Mouse (Mus musculus) intestine, embryonic 15.5 days (tissue): ENCODE measurements around the gene Cryzl2. TPM values are rescaled to one million over a fixed set of nuclear protein-coding genes. Genes with fewer than 3 reads are reported as not detected.

Experiments used
- ATAC-seq: fragments of 200-750 bp; cut with Nextera tagmentation; 2 replicates; pipeline ENCODE4 v1.8.0; 2017; ENCODE audit warnings: moderate TSS enrichment, moderate library complexity
- H3K27ac ChIP-seq: fragments of 300-500 bp; sonication (generic); 2 replicates; pipeline ENCODE4 v1.5.1; 2015; ENCODE audit warnings: mild to moderate bottlenecking, inconsistent platforms
- H3K27me3 ChIP-seq: fragments of 300-500 bp; sonication (generic); replicated peaks from 2 replicates; pipeline ENCODE4 v1.6.1; 2015; ENCODE audit warnings: inconsistent platforms
- H3K36me3 ChIP-seq: fragments of 300-500 bp; sonication (generic); 2 replicates; pipeline ENCODE4 v1.6.1; 2015; ENCODE audit warnings: inconsistent platforms
- H3K4me1 ChIP-seq: fragments of 300-500 bp; sonication (generic); replicated peaks from 2 replicates; pipeline ENCODE4 v1.6.1; 2015; ENCODE audit warnings: inconsistent platforms
- H3K4me2 ChIP-seq: fragments of 300-500 bp; sonication (generic); replicated peaks from 2 replicates; pipeline ENCODE4 v1.6.1; 2015; ENCODE audit warnings: mild to moderate bottlenecking, inconsistent platforms
- H3K4me3 ChIP-seq: fragments of 300-500 bp; sonication (generic); replicated peaks from 2 replicates; pipeline ENCODE4 v1.5.1; 2015; ENCODE audit warnings: inconsistent platforms
- H3K9ac ChIP-seq: fragments of 300-500 bp; sonication (generic); 2 replicates; pipeline ENCODE4 v1.6.1; 2015; ENCODE audit warnings: inconsistent platforms
- H3K9me3 ChIP-seq: fragments of 300-500 bp; sonication (generic); 2 replicates; pipeline ENCODE4 v1.6.1; 2016; ENCODE audit warnings: inconsistent platforms
- WGBS: fragments of 180-500 bp; shearing (Covaris S2); methylation state at CpG from one replicate; pipeline ENCODE4 v1.1.7; 2015; 5-methylcytosine and 5-hydroxymethylcytosine counted together
- polyA plus RNA-seq: library from polyadenylated mRNA; unstranded; fragments of >200 nt; fragmentation: Nextera tagmentation; extraction: Ambion mirVana; gene quantifications from 2 replicates; pipeline ENCODE4 v1.2.1, GENCODE M21; 2015

Gene Cryzl2
- polyA plus RNA-seq, 1 experiment from 2014 or later = 9.3 TPM

- no peak overlapping the region for H3K27ac ChIP-seq
- WGBS = 95% methylated on average over 6 of the region's 6 CpGs
- no peak overlapping the region for H3K9ac ChIP-seq
- no peaks in the 10 kb centered on the region for H3K27me3 ChIP-seq
- H3K4me1 ChIP-seq = no peaks in the 10 kb centered on the region
- ATAC-seq = no peak
- no peaks in the 10 kb centered on the region for H3K9me3 ChIP-seq
- H3K4me2 ChIP-seq = no peak overlapping the region
- H3K36me3 ChIP-seq = no peaks in the 10 kb centered on the region
- H3K4me3 ChIP-seq = no peak overlapping the region
Measured at GRCm38 (mm10) chr1:157501352-157501945, 43.1 kb downstream of the Cryzl2 start.

GRCm38 (mm10) chr1:157503071-157503470, 44.7 kb downstream of the Cryzl2 start:
- Histone ChIP-seq H3K27ac (no peak overlapping the region), H3K27me3 (no peaks in the 10 kb centered on the region), H3K9me3 (no peaks in the 10 kb centered on the region), H3K9ac (no peak overlapping the region), H3K4me2 (no peak overlapping the region), H3K4me1 (0 out of 2 replicates have a peak, but pooled peaks cover 3% of the 10 kb centered on the region), H3K36me3 (no peaks in the 10 kb centered on the region), H3K4me3 (no peak overlapping the region)
- WGBS = 71% methylated on average over 6 of the region's 6 CpGs
- ATAC-seq = no peak

GRCm38 (mm10) chr1:157506522-157506921, 48.1 kb downstream of the Cryzl2 start, which contains the start of gene Sec16b:
TSS of gene Sec16b (plus strand) at chr1:157506728.
- 0 out of 2 replicates have a peak, but pooled peaks cover 3% of the 10 kb centered on the region for H3K4me1 ChIP-seq
- H3K27ac ChIP-seq = no peak within 1 kb of the TSS
- no peaks in the 10 kb centered on the region for H3K27me3 ChIP-seq
- H3K9me3 ChIP-seq = no peaks in the 10 kb centered on the region
- no peak within 1 kb of the TSS for H3K4me2 ChIP-seq
- no peak within 1 kb of the TSS for H3K9ac ChIP-seq
- ATAC-seq = no peak
- H3K4me3 ChIP-seq = no peak within 1 kb of the TSS
- WGBS = 29% methylated on average over 5 of the region's 5 CpGs
- H3K36me3 ChIP-seq = no peaks in the 10 kb centered on the region

- Histone ChIP-seq H3K4me3 (no peak overlapping the region), H3K36me3 (no peaks in the 10 kb centered on the region), H3K4me2 (no peak overlapping the region), H3K27me3 (no peaks in the 10 kb centered on the region), H3K9ac (no peak overlapping the region), H3K27ac (no peak overlapping the region), H3K9me3 (no peaks in the 10 kb centered on the region), H3K4me1 (0 out of 2 replicates have a peak, but pooled peaks cover 3% of the 10 kb centered on the region)
- WGBS = 47% methylated on average over 4 of the region's 4 CpGs
- ATAC-seq = no peak
Measured at GRCm38 (mm10) chr1:157506995-157507595, 48.7 kb downstream of the Cryzl2 start.

GRCm38 (mm10) chr1:157507814-157508213, 49.4 kb downstream of the Cryzl2 start:
- ATAC-seq = 0 out of 2 replicates have a peak, but pooled peaks have one; percentile 41
- WGBS = 35% methylated on average over 5 of the region's 5 CpGs

GRCm38 (mm10) chr1:157512690-157513448, 54.5 kb downstream of the Cryzl2 start:
- Histone ChIP-seq H3K36me3 (no peaks in the 10 kb centered on the region), H3K27me3 (no peaks in the 10 kb centered on the region), H3K27ac (no peak overlapping the region), H3K4me1 (0 out of 2 replicates have a peak, but pooled peaks cover under 1% of the 10 kb centered on the region), H3K9me3 (no peaks in the 10 kb centered on the region), H3K4me2 (no peak overlapping the region), H3K4me3 (no peak overlapping the region), H3K9ac (no peak overlapping the region)
- no peak for ATAC-seq
- WGBS = 58% methylated on average over 11 of the region's 11 CpGs

More at GRCm38 (mm10) chr1:157507814-157508213, 49.4 kb downstream of the Cryzl2 start:
- Histone ChIP-seq H3K4me2 (no peak overlapping the region), H3K36me3 (no peaks in the 10 kb centered on the region), H3K9ac (no peak overlapping the region), H3K27ac (no peak overlapping the region), H3K27me3 (no peaks in the 10 kb centered on the region), H3K4me1 (0 out of 2 replicates have a peak, but pooled peaks cover 3% of the 10 kb centered on the region), H3K4me3 (no peak overlapping the region), H3K9me3 (no peaks in the 10 kb centered on the region)

GRCm38 (mm10) chr1:157513559-157513958, 55.2 kb downstream of the Cryzl2 start:
- H3K27me3 ChIP-seq = no peaks in the 10 kb centered on the region
- no peaks in the 10 kb centered on the region for H3K36me3 ChIP-seq
- no peaks in the 10 kb centered on the region for H3K4me1 ChIP-seq
- ATAC-seq = no peak
- no peak overlapping the region for H3K4me2 ChIP-seq
- H3K27ac ChIP-seq = no peak overlapping the region
- H3K9ac ChIP-seq = no peak overlapping the region
- no peaks in the 10 kb centered on the region for H3K9me3 ChIP-seq
- WGBS = 63% methylated on average over 9 of the region's 9 CpGs
- H3K4me3 ChIP-seq = no peak overlapping the region

GRCm38 (mm10) chr1:157514298-157514697, 55.9 kb downstream of the Cryzl2 start:
- no peaks in the 10 kb centered on the region for H3K9me3 ChIP-seq
- H3K4me2 ChIP-seq = no peak overlapping the region
- H3K9ac ChIP-seq = no peak overlapping the region
- no peak overlapping the region for H3K27ac ChIP-seq
- H3K27me3 ChIP-seq = no peaks in the 10 kb centered on the region
- no peaks in the 10 kb centered on the region for H3K36me3 ChIP-seq
- WGBS = 44% methylated on average over 4 of the region's 4 CpGs
- no peaks in the 10 kb centered on the region for H3K4me1 ChIP-seq
- H3K4me3 ChIP-seq = no peak overlapping the region
- ATAC-seq = no peak

- Histone ChIP-seq H3K27ac (no peak overlapping the region), H3K36me3 (no peaks in the 10 kb centered on the region), H3K4me3 (no peak overlapping the region), H3K9ac (no peak overlapping the region), H3K4me2 (no peak overlapping the region), H3K27me3 (no peaks in the 10 kb centered on the region), H3K9me3 (no peaks in the 10 kb centered on the region), H3K4me1 (no peaks in the 10 kb centered on the region)
- no peak for ATAC-seq
- WGBS = 81% methylated on average over 8 of the region's 8 CpGs
Measured at GRCm38 (mm10) chr1:157516838-157517808, 58.7 kb downstream of the Cryzl2 start.

GRCm38 (mm10) chr1:157518111-157518523, 59.7 kb downstream of the Cryzl2 start:
- Histone ChIP-seq H3K9me3 (no peaks in the 10 kb centered on the region), H3K27me3 (no peaks in the 10 kb centered on the region), H3K4me2 (no peak overlapping the region), H3K9ac (no peak overlapping the region), H3K27ac (no peak overlapping the region), H3K36me3 (no peaks in the 10 kb centered on the region), H3K4me3 (no peak overlapping the region), H3K4me1 (no peaks in the 10 kb centered on the region)
- 53% methylated on average over 4 of the region's 4 CpGs for WGBS
- ATAC-seq = peak; percentile 31

- H3K36me3 ChIP-seq = no peaks in the 10 kb centered on the region
- H3K27me3 ChIP-seq = no peaks in the 10 kb centered on the region
- no peak overlapping the region for H3K9ac ChIP-seq
- no peaks in the 10 kb centered on the region for H3K4me1 ChIP-seq
- H3K4me3 ChIP-seq = no peak overlapping the region
- ATAC-seq = no peak
- no peaks in the 10 kb centered on the region for H3K9me3 ChIP-seq
- H3K27ac ChIP-seq = no peak overlapping the region
- no peak overlapping the region for H3K4me2 ChIP-seq
- WGBS = 71% methylated on average over 2 of the region's 2 CpGs
Measured at GRCm38 (mm10) chr1:157519396-157519795, 61.0 kb downstream of the Cryzl2 start.
